Mouse (Mus musculus) MEL (cell line): ENCODE results near the gene Sf3b5. TPM values are rescaled to one million over a fixed set of nuclear protein-coding genes. Genes with fewer than 3 reads are reported as not detected.

ENCODE experiments used
- DNase-seq: peaks from one replicate; pipeline ENCODE4 v3.0.0; 2011; ENCODE audit warnings: low read depth, low spot score
- H3K27ac ChIP-seq: 2 replicates; pipeline ENCODE4 v1.5.1; 2012; ENCODE audit warnings: low read depth, mild to moderate bottlenecking, control low read depth, low read length, moderate library complexity; ENCODE audit not compliant: control insufficient read depth
- H3K27me3 ChIP-seq, 2 experiments: fragments of 150-350 bp in 1 of 2; sonication (generic) in 1 of 2; 2 replicates each; pipeline ENCODE4 v1.6.1; 2012; ENCODE audit warnings: low read length in 2 of 2, mild to moderate bottlenecking in 2 of 2, improper control_type of control experiment in 1 of 2, moderate library complexity in 1 of 2; ENCODE audit not compliant: insufficient read depth in 2 of 2, control insufficient read depth in 1 of 2
- H3K36me3 ChIP-seq, 2 experiments: 2 replicates each; pipeline ENCODE4 v1.6.1; 2012 to 2014; ENCODE audit warnings: low read length in 2 of 2, improper control_type of control experiment in 1 of 2, inconsistent platforms in 1 of 2, mild to moderate bottlenecking in 1 of 2; ENCODE audit not compliant: insufficient read depth in 2 of 2, control insufficient read depth in 1 of 2
- H3K4me1 ChIP-seq, 2 experiments: fragments of 150-350 bp in 1 of 2; sonication (generic) in 1 of 2; 2 replicates each; pipeline ENCODE4 v1.6.1; 2012; ENCODE audit warnings: low read length in 2 of 2, improper control_type of control experiment in 1 of 2, mild to moderate bottlenecking in 1 of 2; ENCODE audit not compliant: insufficient read depth in 2 of 2, control insufficient read depth in 1 of 2
- H3K4me3 ChIP-seq, 2 experiments: fragments of 150-350 bp in 1 of 2; sonication (generic) in 1 of 2; 2 replicates each; pipeline ENCODE4 v1.5.1; 2012; ENCODE audit warnings: low read depth in 2 of 2, low read length in 2 of 2, mild to moderate bottlenecking in 2 of 2, moderate library complexity in 2 of 2, control low read depth in 1 of 2, improper control_type of control experiment in 1 of 2; ENCODE audit not compliant: control insufficient read depth in 1 of 2, insufficient read depth in 1 of 2
- H3K79me2 ChIP-seq: 2 replicates; pipeline ENCODE4 v1.6.1; 2012; ENCODE audit warnings: mild to moderate bottlenecking, low read length, moderate library complexity; ENCODE audit not compliant: control insufficient read depth, poor library complexity, insufficient read depth
- H3K9ac ChIP-seq: 2 replicates; pipeline ENCODE4 v1.6.1; 2012; ENCODE audit warnings: low read depth, mild to moderate bottlenecking, control low read depth, low read length, moderate library complexity; ENCODE audit not compliant: control insufficient read depth, poor library complexity, severe bottlenecking
- H3K9me3 ChIP-seq: fragments of 150-350 bp; sonication (generic); replicated peaks from 2 replicates; pipeline ENCODE4 v1.6.1; 2012; ENCODE audit warnings: mild to moderate bottlenecking, low read length, improper control_type of control experiment, moderate library complexity; ENCODE audit not compliant: insufficient read depth
- BHLHE40 ChIP-seq: IDR thresholded peaks from 2 replicates; pipeline ENCODE4 v1.6.1; 2012; ENCODE audit warnings: low read depth, mild to moderate bottlenecking, inconsistent platforms, low read length, improper control_type of control experiment, borderline replicate concordance
- CHD1 ChIP-seq: IDR thresholded peaks from 2 replicates; pipeline ENCODE4 v1.6.1; 2012; ENCODE audit warnings: low read depth, mild to moderate bottlenecking, inconsistent platforms, low read length, improper control_type of control experiment
- CTCF ChIP-seq, 3 experiments: IDR thresholded peaks in 2 of 3; conservative IDR thresholded peaks in 1 of 3; 2 replicates each; pipeline ENCODE4 v1.5.1; 2011 to 2012; ENCODE audit warnings: low read length in 3 of 3, low read depth in 2 of 3, mild to moderate bottlenecking in 2 of 3, improper control_type of control experiment in 1 of 3, inconsistent platforms in 1 of 3, mixed read lengths in 1 of 3, moderate library complexity in 1 of 3; ENCODE audit not compliant: control insufficient read depth in 1 of 3, insufficient read depth in 1 of 3, poor library complexity in 1 of 3, severe bottlenecking in 1 of 3
- E2F4 ChIP-seq: IDR thresholded peaks from 2 replicates; pipeline ENCODE4 v1.6.1; 2011; ENCODE audit warnings: low read depth, low read length, improper control_type of control experiment, borderline replicate concordance
- ELF1 ChIP-seq: IDR thresholded peaks from 2 replicates; pipeline ENCODE4 v1.6.1; 2014; ENCODE audit warnings: low read depth, mild to moderate bottlenecking, inconsistent platforms, low read length, improper control_type of control experiment, moderate library complexity
- EP300 ChIP-seq, 2 experiments: IDR thresholded peaks; 2 replicates each; pipeline ENCODE4 v1.6.1; 2011; ENCODE audit warnings: improper control_type of control experiment in 2 of 2, low read length in 2 of 2, low read depth in 1 of 2, mild to moderate bottlenecking in 1 of 2
- ETS1 ChIP-seq: IDR thresholded peaks from 2 replicates; pipeline ENCODE4 v1.6.1; 2012; ENCODE audit warnings: low read depth, mild to moderate bottlenecking, inconsistent platforms, low read length, improper control_type of control experiment, moderate library complexity
- GABPA ChIP-seq: IDR thresholded peaks from 2 replicates; pipeline ENCODE4 v1.6.1; 2012; ENCODE audit warnings: low read depth, mild to moderate bottlenecking, inconsistent platforms, low read length, improper control_type of control experiment, moderate library complexity
- GATA1 ChIP-seq: IDR thresholded peaks from 2 replicates; pipeline ENCODE4 v1.6.1; 2011; ENCODE audit warnings: low read depth, low read length, improper control_type of control experiment
- JUND ChIP-seq: IDR thresholded peaks from 2 replicates; pipeline ENCODE4 v1.6.1; 2011; ENCODE audit warnings: low read depth, mild to moderate bottlenecking, improper control_type of control experiment, low read length
- KAT2A ChIP-seq: conservative IDR thresholded peaks from 2 replicates; pipeline ENCODE4 v1.6.1; 2012; ENCODE audit warnings: low read depth, low read length, improper control_type of control experiment, inconsistent platforms
- MAFK ChIP-seq: IDR thresholded peaks from 2 replicates; pipeline ENCODE4 v1.6.1; 2011; ENCODE audit warnings: low read depth, mild to moderate bottlenecking, low read length, improper control_type of control experiment, borderline replicate concordance
- MAX ChIP-seq: IDR thresholded peaks from 2 replicates; pipeline ENCODE4 v1.6.1; 2011; ENCODE audit warnings: low read length, improper control_type of control experiment
- MAZ ChIP-seq: IDR thresholded peaks from 2 replicates; pipeline ENCODE4 v1.6.1; 2012; ENCODE audit warnings: low read depth, mild to moderate bottlenecking, inconsistent platforms, low read length, improper control_type of control experiment
- MEF2A ChIP-seq: IDR thresholded peaks from 2 replicates; pipeline ENCODE4 v1.6.1; 2014; ENCODE audit warnings: low read depth, mild to moderate bottlenecking, inconsistent platforms, low read length, improper control_type of control experiment; ENCODE audit not compliant: poor library complexity, insufficient replicate concordance, severe bottlenecking; ENCODE audit errors: extremely low read depth
- MXI1 ChIP-seq: IDR thresholded peaks from 2 replicates; pipeline ENCODE4 v1.6.1; 2011; ENCODE audit warnings: mild to moderate bottlenecking, low read depth, low read length, improper control_type of control experiment
- MYB ChIP-seq: IDR thresholded peaks from 2 replicates; pipeline ENCODE4 v1.6.1; 2011; ENCODE audit warnings: mild to moderate bottlenecking, low read depth, low read length, improper control_type of control experiment
- NELFE ChIP-seq: IDR thresholded peaks from 2 replicates; pipeline ENCODE4 v1.6.1; 2011; ENCODE audit warnings: low read depth, low read length, improper control_type of control experiment
- NRF1 ChIP-seq: IDR thresholded peaks from 2 replicates; pipeline ENCODE4 v1.6.1; 2014; ENCODE audit warnings: low read depth, mild to moderate bottlenecking, inconsistent platforms, low read length, improper control_type of control experiment, moderate library complexity; ENCODE audit not compliant: poor library complexity, insufficient read depth, severe bottlenecking
- POLR2A ChIP-seq, 2 experiments: IDR thresholded peaks; 2 replicates each; pipeline ENCODE4 v1.6.1; 2011 to 2012; ENCODE audit warnings: low read length in 2 of 2, mild to moderate bottlenecking in 2 of 2, control low read depth in 1 of 2, improper control_type of control experiment in 1 of 2, low read depth in 1 of 2, moderate library complexity in 1 of 2; ENCODE audit not compliant: control insufficient read depth in 1 of 2, insufficient read depth in 1 of 2, poor library complexity in 1 of 2
- POLR2AphosphoS2 ChIP-seq: IDR thresholded peaks from 2 replicates; pipeline ENCODE4 v1.6.1; 2011; ENCODE audit warnings: low read length, improper control_type of control experiment
- POLR2AphosphoS5 ChIP-seq: IDR thresholded peaks from 2 replicates; pipeline ENCODE4 v1.6.1; 2012; ENCODE audit warnings: low read depth, borderline replicate concordance, mild to moderate bottlenecking, inconsistent platforms, low read length, moderate library complexity, mixed read lengths
- RAD21 ChIP-seq: IDR thresholded peaks from 2 replicates; pipeline ENCODE4 v1.6.1; 2011; ENCODE audit warnings: mild to moderate bottlenecking, low read depth, low read length, improper control_type of control experiment
- RCOR1 ChIP-seq: IDR thresholded peaks from 2 replicates; pipeline ENCODE4 v1.6.1; 2012; ENCODE audit warnings: low read depth, mild to moderate bottlenecking, inconsistent platforms, low read length, improper control_type of control experiment
- SIN3A ChIP-seq: IDR thresholded peaks from 2 replicates; pipeline ENCODE4 v1.6.1; 2012; ENCODE audit warnings: low read length, improper control_type of control experiment, inconsistent platforms
- SMC3 ChIP-seq: IDR thresholded peaks from 2 replicates; pipeline ENCODE4 v1.6.1; 2011; ENCODE audit warnings: low read depth, low read length, improper control_type of control experiment
- TAL1 ChIP-seq: IDR thresholded peaks from 2 replicates; pipeline ENCODE4 v1.6.1; 2012; ENCODE audit warnings: mild to moderate bottlenecking, inconsistent platforms, low read length, moderate library complexity, mixed read lengths
- TBP ChIP-seq: IDR thresholded peaks from 2 replicates; pipeline ENCODE4 v1.8.0; 2011; ENCODE audit warnings: low read depth, low read length, improper control_type of control experiment
- TCF12 ChIP-seq: IDR thresholded peaks from 2 replicates; pipeline ENCODE4 v1.6.1; 2014; ENCODE audit warnings: low read depth, mild to moderate bottlenecking, inconsistent platforms, low read length, improper control_type of control experiment, moderate library complexity
- USF1 ChIP-seq: IDR thresholded peaks from 2 replicates; pipeline ENCODE4 v1.6.1; 2014; ENCODE audit warnings: low read depth, mild to moderate bottlenecking, inconsistent platforms, low read length, improper control_type of control experiment, moderate library complexity
- USF2 ChIP-seq, 2 experiments: IDR thresholded peaks; 2 replicates each; pipeline ENCODE4 v1.6.1; 2011 to 2012; ENCODE audit warnings: improper control_type of control experiment in 2 of 2, low read length in 2 of 2, borderline replicate concordance in 1 of 2, inconsistent platforms in 1 of 2, low read depth in 1 of 2, mild to moderate bottlenecking in 1 of 2; ENCODE audit not compliant: insufficient read depth in 1 of 2
- ZC3H11A ChIP-seq: IDR thresholded peaks from 2 replicates; pipeline ENCODE4 v1.6.1; 2012; ENCODE audit warnings: low read depth, mild to moderate bottlenecking, inconsistent platforms, low read length, improper control_type of control experiment
- ZKSCAN1 ChIP-seq: IDR thresholded peaks from 2 replicates; pipeline ENCODE4 v1.6.1; 2012; ENCODE audit warnings: low read depth, mild to moderate bottlenecking, inconsistent platforms, low read length, improper control_type of control experiment, moderate library complexity
- ZMIZ1 ChIP-seq: IDR thresholded peaks from 2 replicates; pipeline ENCODE4 v1.6.1; 2012; ENCODE audit warnings: low read depth, mild to moderate bottlenecking, inconsistent platforms, low read length, improper control_type of control experiment, moderate library complexity
- ZNF384 ChIP-seq: IDR thresholded peaks from 2 replicates; pipeline ENCODE4 v1.6.1; 2012; ENCODE audit warnings: low read depth, mild to moderate bottlenecking, inconsistent platforms, low read length, improper control_type of control experiment
- polyA plus RNA-seq, 2 experiments: library from polyadenylated mRNA; stranded (reverse) in 1 of 2; unstranded in 1 of 2; fragments of >175 nt in 1 of 2; fragments of >200 nt in 1 of 2; gene quantifications; 2 replicates each; pipeline versions ENCODE4 v1.2.1 to v1.2.4; 2012; ENCODE audit warnings: low replicate concordance in 2 of 2, low read depth in 1 of 2; ENCODE audit not compliant: insufficient read length in 2 of 2, insufficient read depth in 1 of 2, missing spikeins in 1 of 2
- total RNA-seq: library from RNA; depleted of rRNA; stranded (reverse); fragments of 300-350 nt; gene quantifications from 2 replicates; pipeline ENCODE4 v1.2.3, GENCODE M21; 2012

The Sf3b5 gene
- total and polyA plus RNA-seq, 3 experiments: 16.6 to 57.4 TPM; not detected in 1

DNA sequence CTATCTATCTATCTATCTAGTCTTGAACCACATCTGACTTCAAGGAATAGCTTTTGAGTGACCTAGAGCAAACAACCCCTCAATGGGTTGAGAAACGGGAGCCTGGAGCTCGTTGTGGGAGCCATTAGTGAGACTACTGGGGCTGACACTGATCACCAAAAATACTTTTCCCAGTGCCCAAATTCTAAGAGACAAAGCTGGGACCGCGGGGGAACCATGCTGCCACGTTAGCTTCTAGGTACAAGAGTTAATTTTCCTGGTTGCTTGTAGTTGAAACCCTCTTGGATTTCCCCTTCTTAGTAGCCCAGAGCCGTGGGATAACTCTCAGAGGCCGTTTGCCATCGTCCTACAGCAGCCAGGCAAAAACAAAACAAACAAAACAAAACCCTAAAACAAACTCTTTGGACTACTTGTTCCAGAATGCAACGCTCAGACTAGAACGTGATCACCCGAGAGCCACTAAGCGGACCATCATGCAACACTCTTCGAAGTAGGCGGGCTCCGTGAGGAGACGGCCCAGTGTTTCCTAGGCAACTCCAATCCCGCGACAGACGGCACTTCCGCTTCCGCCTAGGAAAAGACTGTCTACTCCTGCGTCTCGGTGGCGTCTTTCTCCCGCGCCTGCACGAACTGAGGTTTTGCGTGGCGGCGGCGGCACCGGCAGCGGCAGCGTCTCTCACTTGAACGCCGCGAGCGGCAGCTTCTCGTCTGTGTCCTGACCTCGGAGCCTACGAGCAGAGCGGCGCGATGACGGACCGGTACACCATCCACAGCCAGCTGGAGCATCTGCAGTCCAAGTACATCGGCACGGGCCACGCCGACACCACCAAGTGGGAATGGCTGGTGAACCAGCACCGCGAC, 3.0 kb downstream of the Sf3b5 start:
- H3K36me3 ChIP-seq: peaks cover 0 to 6% of the 10 kb centered on the region in 2 experiments; a peak in 2 of 4 replicates
- peak; percentile 99 for DNase-seq
- peak overlapping the region; percentile 80 to 90 for H3K4me3 ChIP-seq
- H3K79me2 ChIP-seq: peaks cover 11% of the 10 kb centered on the region
- H3K4me1 ChIP-seq: peaks cover 0 to 5% of the 10 kb centered on the region in 2 experiments; a peak in 2 of 4 replicates
- H3K27me3 ChIP-seq: no peaks in the 10 kb centered on the region
- peak overlapping the region; percentile 55 for H3K27ac ChIP-seq
- no peaks in the 10 kb centered on the region for H3K9me3 ChIP-seq
- H3K9ac ChIP-seq: peak overlapping the region; percentile 77
- peak; percentile 59 for TF ChIP-seq ZMIZ1
- no peak for TF ChIP-seq MEF2A
- TF ChIP-seq ETS1: peak; percentile 29; the same call in 1 of the 2 replicates
- peak; percentile 77 for TF ChIP-seq USF1
- TF ChIP-seq POLR2A (IDR thresholded peaks at IDR 0.05; ENCODE audit: control insufficient read depth in 1 of 2, insufficient read depth in 1 of 2, low read depth in 1 of 2, low read length in 2 of 2, poor library complexity in 1 of 2): peak in 1 of 2 experiments; percentile 54; a peak in 1 of 4 replicates
- TF ChIP-seq MAX: no peak; the same call in 1 of the 2 replicates
- TF ChIP-seq JUND: no peak
- no peak for TF ChIP-seq CTCF (IDR thresholded peaks at IDR 0.05 in 2 of 3, conservative IDR thresholded peaks at IDR 0.05 in 1 of 3; ENCODE audit: control insufficient read depth in 1 of 3, insufficient read depth in 1 of 3, low read depth in 2 of 3, low read length in 3 of 3, poor library complexity in 1 of 3, severe bottlenecking in 1 of 3)
- TF ChIP-seq RCOR1: no peak
- peak; percentile 67 for TF ChIP-seq TBP
- TF ChIP-seq GATA1: 0 out of 2 replicates have a peak, but pooled peaks have one; percentile 44
- TF ChIP-seq ZC3H11A: 0 out of 2 replicates have a peak, but pooled peaks have one; percentile 25
- no peak for TF ChIP-seq MAFK
- no peak for TF ChIP-seq MYB
- TF ChIP-seq KAT2A: peak; percentile 93
- no peak for TF ChIP-seq RAD21
- no peak for TF ChIP-seq USF2 (IDR thresholded peaks at IDR 0.05; ENCODE audit: borderline replicate concordance in 1 of 2, insufficient read depth in 1 of 2, low read depth in 1 of 2, low read length in 2 of 2)
- no peak for TF ChIP-seq POLR2AphosphoS5
- TF ChIP-seq GABPA: peak; percentile 53; the same call in 1 of the 2 replicates
- no peak for TF ChIP-seq E2F4
- peak; percentile 79 for TF ChIP-seq NELFE
- no peak for TF ChIP-seq ZNF384
- no peak for TF ChIP-seq ZKSCAN1
- TF ChIP-seq SMC3: no peak
- peak; percentile 64; the same call in 1 of the 2 replicates for TF ChIP-seq BHLHE40
- no peak for TF ChIP-seq MAZ
- no peak for TF ChIP-seq CHD1
- TF ChIP-seq SIN3A: peak; percentile 88
- 0 out of 4 replicates have a peak, but pooled peaks of 1 of the 2 experiments have one; percentile 21 for TF ChIP-seq EP300 (IDR thresholded peaks at IDR 0.05; ENCODE audit: low read depth in 1 of 2, low read length in 2 of 2)
- TF ChIP-seq TAL1: no peak
- TF ChIP-seq ELF1: peak; percentile 100
- no peak for TF ChIP-seq POLR2AphosphoS2
- TF ChIP-seq MXI1: peak; percentile 92
- no peak for TF ChIP-seq NRF1
- TF ChIP-seq TCF12: 0 out of 2 replicates have a peak, but pooled peaks have one; percentile 48
